Mouse (Mus musculus) adrenal gland, adult 8-10 months (tissue): Measurements from ENCODE around the gene Krt79. TPM values are rescaled to one million over a fixed set of nuclear protein-coding genes. Genes with fewer than 3 reads are reported as not detected.

Experiments
- DNase-seq: peaks from one replicate; pipeline ENCODE4 v3.0.0; 2022
- total RNA-seq, 4 experiments: library from RNA; stranded (reverse); gene quantifications; 2 replicates each; pipeline ENCODE4 v1.2.4; 2022

The Krt79 gene
- 1 to 10 TPM in 1 of 4 experiments, under 1 TPM in 3; 0.37 to 2.0 (median 0.57) TPM for total RNA-seq

DNA sequence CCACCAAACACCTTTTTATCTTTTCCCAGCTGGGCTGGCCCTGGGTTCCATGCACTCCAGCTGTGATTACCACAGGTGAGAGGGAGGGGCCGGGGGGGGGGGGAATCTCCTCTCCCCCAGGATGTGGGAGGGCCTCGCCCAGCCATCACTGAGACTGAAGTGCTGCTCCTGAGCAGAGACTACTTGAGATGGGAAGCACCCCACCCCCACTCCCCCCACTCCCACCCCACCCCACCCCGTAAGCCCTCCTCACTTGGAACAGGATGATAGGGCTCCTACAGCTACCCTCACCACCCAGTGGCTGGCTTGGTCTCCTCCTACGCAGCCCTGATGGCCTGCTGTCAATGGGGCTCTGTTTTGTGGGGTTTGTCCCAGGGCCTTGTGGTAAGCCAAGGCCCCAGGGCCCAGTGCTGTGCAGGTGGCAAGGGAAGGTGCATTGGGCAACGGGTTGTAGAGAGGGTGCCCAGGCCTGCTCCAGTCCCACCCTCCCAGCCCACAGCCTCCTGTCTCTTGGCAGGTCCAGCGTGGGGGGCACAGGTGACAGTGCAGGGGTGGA is at the start of gene Krt79:
Gene Krt79, minus strand, starts transcription at position 51 of the 556 bp plus-strand sequence.
- DNase-seq: no peak

DNA sequence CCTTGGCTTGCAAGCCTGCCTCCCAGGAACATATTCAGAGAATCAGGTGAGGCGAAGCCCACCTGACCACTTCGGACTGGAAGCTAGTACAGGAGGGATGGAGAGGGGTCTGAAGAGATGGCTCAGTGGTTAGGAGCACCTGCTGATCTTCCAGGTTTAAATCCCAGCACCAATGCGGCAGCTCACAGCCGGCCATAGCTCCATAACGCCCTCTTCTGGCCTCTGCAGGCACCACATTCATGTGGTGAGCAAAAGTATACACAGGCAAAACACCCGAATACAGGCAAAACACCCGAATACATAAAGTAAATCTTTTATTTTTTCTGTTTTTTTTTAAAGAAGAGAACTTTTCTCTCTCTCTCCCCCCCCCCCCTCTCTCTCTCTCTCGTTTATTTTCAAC is 48.6 kb upstream of the Krt79 start:
- DNase-seq: no peak

DNA sequence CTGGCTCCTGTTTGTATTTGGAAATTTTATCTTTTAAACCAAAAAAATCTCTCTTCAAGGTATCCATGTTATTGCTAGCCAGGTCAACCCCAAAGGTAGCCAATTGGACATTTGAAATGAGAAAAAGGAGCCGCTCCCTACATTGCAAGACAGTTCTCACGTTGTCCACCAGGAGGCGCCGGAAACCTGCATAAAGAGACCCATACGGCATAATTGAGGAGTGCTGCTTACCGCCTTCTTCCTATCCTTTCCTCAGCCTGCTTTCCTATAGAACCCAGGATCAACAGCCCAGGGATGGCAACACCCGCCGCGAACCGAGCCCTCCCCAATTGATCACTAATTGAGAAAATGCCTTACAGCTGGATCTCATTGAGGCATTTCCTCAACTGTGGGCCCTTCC is 48.0 kb upstream of the Krt79 start:
- DNase-seq: peak; percentile 61

DNA sequence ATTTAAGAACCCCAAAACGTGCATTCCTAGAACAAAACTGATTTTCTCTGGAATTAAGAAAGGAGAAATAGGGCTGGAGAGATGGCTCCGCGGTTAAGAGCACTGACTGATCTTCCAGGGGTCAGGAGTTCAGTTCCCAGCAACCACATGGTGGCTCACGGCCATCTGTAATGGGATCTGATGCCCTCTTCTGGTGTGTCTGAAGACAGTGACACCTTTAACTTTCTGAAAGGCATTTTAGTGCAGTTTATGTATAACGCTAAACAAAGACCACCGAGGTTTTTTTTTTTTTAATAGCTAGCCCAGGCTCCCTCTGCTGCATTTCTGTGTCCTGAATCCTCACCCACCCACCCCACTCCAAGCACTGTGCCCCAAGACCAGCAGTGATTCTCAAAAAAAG is 44.6 kb upstream of the Krt79 start:
- DNase-seq: no peak

DNA sequence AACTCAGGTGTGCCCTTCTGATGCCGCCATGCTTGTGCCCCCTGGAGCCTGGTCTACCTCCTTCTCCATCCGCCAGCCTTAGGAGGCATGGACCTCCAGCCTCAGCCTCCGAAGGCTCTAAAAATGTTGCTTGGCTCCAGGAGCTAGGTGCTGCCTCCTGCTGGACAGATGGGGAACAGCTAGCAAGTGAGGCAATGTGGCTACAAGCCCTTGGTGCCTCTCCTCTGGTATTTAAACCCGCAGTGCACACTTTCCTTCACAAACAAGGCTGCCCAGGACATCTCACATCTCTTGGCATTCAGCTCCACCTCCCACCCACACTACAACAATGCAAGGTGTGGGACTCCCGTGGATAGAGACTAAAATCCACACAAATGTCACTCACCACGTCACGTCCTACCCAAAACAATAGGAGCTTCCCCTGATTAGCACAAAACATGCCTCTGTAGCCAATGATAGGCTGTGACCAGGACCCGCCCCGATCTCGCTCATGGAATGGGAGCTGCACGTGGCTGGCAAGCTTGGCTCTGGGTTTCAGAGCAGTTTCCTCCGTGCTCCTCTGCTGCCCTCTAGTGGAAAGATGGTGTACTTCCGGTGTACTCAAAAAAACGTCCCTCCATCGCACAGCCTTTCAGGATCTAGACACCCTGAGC is 44.0 kb upstream of the Krt79 start:
- peak; percentile 87 for DNase-seq

DNA sequence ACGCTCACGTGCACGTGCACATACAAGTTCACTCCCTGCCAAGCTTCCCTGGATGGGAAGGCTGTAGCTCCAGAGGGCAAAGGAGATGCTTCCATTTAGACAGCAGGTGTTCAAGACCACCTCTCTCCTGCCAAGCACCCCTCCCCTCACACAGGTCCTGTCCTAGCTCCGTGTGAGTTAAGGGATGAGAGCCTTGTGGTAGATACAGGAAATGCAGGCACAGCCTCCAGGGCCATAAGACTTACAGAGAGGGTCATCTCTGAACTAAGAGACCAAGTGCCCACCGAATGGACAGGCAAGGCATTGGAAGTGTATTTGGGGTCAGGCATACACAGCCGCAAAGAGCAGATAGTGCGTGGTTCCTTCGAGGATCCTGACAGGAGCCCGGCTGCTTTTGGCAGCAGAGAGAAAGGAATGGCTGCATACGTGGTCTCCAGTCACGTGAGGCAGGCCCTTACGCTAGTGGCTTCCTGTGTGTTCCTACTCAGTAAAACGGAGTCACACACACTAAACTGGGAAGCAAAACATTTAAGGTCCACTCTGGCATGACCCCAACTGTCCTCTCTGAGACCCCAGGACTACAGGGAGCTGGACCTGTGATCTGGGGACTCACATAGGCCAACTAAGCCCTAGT is 43.3 kb upstream of the Krt79 start:
- no peak for DNase-seq

DNA sequence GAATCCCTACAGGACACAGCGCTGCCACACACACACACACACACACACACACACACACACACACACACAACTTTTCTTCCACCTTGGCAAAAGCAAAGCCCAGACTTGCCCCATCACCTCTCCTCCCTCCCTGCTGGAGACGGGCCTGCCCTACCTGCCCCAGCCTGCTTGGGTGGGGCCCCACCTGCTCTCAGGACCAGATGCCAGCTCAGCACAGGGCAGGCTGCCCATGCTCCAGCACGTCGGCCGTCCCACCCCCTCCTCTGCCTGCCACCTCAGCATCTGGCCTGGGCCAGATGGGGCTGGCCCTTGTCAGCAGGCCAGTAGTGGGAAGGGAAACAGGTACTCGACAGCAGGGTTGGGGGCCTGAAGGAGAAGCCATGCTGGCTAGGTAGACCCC is 40.7 kb upstream of the Krt79 start:
- DNase-seq: no peak

DNA sequence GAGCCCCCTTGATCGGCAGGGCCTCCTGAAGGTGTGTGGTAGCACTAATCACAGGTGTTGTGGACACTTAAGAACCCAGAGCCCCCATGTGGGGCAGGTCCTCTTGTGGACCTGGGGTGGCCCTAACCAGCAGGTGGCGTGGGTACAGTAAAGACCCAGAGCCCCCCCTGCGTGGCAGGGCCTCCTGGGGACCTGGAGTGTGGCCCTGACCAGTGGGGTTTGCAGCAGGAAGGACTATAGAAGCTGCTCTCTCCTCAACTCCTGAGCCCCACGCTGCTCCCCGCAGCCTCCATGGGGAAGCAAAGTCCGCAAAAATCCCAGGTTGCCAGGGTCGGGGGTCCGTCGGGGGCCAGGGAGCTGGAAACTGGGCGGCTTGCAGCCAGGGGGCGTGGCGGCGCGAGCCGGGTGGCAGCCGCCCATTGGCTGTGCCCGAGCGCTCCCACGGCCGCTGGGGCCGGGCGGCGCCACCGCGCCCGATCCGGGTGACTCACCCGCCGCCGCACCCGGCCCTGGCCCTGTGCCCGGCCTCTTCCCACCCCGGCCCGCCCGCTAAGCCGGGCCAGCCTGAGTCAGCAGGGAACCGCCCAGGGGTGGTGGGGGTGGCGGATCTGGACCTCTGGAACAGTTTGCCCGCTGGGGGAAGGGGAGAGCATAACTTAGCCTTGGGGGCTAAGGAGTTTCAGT is 37.1 kb upstream of the Krt79 start:
- peak; percentile 90 for DNase-seq

DNA sequence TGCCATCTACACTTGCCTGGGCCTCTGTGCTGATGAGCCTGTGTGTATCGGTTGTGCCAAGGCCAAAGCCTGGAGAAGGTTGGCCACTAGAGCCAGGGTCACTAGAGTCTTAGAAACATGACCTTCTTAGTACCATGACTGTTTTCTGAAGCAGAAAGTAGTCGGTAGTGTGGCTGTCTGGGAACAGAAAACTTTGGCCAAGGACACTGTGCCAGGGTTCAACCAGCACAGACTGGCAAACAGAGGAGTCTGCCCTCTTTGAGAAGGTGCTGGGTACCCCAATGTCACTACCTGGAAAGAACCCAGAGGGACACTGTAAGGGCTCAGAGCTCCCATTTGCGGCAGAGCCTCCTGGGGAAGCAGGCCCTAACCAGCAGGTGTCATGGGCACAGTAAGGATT is 36.5 kb upstream of the Krt79 start:
- peak; percentile 58 for DNase-seq

DNA sequence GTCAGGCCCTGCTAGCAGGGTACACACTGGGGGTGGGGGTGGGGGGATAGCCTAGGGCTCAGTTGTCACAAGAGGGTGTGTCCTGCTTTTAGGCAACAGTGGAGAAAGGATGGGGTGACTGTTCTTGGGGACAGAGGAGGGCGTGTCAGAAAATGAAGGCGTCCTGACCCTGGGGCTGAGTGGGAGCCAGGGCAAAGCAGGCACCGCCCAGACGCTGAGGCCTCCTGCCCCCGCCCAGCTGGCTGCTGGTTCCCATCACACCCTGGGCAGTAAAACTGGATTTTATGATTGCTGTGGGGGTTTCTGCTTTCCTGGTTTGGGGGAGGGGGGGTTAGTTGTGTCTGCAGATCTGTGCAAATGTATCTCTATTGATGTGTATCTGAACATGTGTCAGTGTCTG is 35.9 kb upstream of the Krt79 start:
- DNase-seq: no peak

DNA sequence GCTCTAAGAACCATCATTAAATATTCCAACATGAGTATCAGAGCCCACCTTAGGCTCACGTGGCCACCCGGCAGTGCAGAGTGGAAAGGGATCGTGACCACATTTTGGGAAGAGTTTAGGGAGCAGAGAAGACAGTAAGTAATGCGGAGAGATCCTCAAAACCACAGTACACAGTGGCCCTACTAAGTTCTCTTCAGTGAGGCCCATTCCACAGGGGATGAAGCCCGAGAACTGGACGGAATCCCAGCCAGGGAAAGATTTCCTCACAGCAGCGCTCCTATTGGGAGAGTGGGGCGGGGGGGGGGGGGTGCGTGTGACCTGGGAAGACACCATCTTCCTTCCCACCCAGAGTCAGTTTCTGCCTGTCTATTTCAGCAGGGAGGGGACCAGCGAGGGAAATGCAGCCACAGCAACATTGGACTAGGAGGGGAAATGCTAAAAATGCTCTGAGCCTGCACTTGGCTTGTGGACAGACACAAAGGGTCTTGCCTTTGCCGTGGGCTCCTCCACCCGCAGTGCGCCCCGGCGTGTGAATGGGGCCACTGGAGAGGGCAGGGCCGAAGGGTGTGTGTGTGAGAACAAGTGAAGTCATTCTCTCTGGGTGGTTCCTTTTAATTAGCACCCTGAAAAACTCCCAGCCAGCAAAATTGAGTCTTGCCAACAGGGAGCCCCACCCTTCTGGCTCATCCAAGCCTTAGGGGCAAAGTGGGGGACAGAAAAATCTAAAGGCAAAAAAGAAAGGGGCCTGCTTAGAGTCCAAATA is 34.1 kb upstream of the Krt79 start:
- DNase-seq: no peak

DNA sequence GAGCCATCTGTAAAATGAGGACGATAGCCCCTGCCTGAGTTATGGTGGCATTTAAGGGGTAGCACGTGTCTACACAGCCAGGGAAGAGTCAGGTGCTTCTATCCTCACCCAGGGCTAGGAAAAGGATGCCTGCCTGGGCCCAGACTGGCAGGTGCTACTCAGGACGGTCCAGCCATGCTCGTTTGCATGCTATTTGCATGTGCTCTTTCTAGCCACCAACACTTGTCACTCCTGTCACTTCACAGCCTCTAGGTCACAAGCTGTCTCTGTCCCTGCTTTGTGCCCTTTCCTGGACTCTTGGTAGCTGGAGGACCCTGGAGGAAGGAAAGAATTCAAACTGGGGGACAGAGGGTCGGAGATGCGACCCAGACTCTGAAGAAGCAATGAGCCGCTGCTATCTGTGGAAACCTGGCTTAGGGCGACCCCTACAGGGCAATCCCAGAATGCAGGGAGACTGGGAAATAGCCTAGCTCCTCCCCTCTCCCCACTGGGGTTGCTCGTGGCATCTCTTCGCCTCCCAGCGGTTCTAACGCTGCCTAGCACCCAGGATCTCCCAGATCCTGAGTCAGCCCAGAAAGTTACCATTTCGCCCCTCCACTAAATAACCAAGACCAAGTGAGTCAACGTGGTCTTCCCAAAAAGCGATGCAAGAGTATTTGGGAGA is 33.4 kb upstream of the Krt79 start:
- DNase-seq: peak; percentile 86

DNA sequence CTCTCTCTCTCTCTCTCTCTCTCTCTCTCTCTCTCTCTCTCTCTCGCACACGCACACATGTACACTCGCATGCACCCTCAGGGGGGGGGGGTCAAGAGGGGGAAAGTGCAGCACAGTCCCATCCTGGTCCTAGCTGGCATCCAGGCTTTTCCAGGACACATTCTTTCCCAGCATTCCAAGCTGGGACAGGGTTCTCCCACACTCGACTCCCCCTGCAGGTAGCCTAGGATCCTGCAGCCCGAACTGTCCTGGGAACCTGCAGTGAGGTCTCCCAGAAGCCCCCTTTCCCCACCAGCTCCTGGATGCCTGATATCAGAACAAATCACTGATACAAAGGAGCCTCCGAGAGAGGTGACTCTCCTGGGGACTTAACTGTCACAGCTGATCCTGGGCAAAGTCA is 30.4 kb upstream of the Krt79 start:
- DNase-seq: no peak

DNA sequence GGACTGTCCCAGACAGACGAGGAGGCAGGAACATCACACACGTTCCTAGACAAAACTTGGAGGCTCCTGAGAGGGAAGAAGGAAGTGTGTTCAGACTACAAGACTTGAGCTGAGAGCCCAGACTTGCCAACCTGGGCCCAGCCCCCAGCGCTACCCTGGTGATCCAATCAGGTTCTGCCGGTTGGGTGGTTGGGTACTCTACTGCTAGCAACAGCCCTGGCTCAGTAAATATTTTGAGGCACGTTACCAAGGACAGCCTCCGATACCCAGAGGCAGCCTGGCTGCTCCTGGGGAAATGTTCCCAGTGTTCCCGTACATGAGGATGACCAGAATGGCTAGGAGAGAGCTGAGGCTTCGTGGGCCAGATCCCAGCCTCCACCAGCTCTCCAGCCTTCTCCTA is 26.7 kb upstream of the Krt79 start:
- DNase-seq: no peak

DNA sequence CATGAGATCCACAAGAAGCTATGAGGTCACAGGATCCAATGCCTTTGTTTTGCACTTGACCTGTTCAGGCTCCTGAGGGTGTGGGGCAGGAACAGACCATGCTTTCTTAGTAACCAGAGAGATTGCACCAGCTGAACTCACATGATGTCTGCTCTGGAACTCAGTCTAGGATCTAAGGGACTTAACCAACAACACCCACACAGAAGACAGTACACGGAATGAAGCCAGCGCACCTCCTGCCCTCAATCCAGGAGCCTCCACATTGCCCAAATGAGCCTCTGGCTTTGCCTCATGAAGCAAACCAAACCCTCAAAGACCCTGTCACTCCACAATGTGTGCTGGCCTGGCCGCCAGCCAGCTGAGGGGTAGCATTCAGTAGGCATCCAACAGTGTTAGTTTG is 18.8 kb upstream of the Krt79 start:
- no peak for DNase-seq

DNA sequence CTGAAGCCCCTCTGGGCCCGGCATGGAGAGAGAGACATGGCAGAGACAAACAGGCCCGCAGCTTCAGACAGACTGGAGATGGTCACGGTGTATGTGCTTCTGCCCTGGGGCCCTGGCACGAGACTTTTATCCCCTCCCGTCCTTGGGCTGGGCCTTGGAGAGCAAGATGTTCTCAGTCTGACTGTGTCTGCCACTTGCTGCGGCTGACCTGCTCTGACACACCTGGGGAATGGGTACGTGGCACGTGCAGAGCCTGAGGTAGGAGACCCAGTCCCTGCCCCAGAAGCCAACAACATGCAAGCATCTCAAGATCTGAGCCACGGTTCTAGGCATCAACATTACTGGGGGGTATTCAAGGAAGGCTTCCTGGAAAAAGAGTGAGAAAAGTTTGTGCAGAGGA is 14.1 kb upstream of the Krt79 start, which contains the start of gene Krt78:
Gene Krt78, minus strand, starts transcription at position 101 of the 400 bp plus-strand sequence.
- DNase-seq: no peak

DNA sequence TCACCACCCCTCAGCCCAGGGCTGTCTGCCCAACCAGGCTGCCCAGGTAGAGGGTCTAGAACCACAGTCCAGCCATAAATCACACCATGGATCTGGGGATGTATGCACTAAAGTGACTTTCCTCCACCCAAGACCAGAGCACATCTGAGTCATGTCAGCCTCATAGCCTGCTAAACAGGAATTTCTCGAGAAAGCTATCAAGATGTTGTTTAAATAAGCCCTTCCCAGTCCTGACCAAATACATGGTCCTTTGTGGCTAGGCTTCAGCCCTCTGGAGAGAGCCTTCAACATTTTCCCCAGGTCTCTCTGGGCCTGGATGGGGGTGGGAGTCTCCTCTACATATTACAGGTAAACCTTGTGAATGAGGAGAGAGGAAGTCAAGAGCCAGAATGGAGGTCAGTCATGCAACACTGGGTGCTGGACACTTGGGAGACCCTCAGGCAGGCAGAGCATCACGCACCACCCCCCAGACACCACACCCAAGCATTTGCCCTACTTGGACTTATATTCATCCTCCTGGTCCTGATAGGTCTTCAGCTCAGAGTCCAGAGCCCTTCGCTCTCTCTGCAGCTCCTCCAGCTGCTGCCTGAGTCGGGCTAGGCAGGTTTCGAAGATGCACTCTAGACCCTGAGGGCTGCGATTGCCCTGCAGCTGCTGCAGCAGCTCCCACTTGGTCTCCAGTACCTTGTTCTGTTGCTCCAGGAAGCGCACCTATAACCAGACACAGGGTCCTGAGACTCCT is 12.8 kb upstream of the Krt79 start:
- DNase-seq: no peak

DNA sequence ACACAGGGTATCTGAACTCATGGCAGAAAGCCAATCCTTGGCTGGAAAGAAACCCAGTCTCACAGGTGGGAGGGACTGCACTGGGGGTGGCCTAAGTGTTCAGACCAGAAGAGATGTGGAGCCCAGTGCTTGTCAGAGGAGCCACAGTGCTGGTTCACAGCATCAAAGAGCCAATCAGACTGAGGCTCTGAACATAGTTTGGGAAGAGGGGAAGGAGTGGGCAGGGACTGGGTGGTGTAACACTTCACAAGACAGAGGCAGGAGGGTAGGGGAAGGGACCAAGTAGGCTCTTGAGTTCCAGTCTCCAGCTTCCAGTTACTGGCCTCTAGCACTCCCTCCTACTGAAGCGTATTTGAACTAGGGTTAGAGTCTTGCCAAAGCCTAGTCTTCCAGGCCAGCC is 5.3 kb upstream of the Krt79 start:
- no peak for DNase-seq

DNA sequence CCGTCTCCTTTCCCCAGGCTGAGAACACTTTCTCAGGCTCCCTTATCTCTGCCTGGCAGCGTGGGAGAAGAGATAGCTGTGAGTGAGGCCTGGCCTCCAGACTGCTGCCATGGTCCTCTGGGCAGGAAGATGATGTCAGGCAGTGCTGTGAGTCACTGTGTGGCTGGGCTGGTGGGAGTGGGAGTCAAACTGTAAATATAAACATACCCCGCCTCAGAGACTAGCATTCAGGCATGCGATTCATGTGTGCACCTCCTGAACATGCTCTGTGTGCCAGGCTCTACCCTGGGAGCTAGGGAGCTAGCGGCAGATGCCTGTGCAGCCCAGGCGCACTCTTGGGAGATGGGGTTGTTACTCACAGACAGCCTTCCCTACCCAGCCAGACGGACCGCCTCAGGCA is 1.8 kb upstream of the Krt79 start:
- DNase-seq: no peak

DNA sequence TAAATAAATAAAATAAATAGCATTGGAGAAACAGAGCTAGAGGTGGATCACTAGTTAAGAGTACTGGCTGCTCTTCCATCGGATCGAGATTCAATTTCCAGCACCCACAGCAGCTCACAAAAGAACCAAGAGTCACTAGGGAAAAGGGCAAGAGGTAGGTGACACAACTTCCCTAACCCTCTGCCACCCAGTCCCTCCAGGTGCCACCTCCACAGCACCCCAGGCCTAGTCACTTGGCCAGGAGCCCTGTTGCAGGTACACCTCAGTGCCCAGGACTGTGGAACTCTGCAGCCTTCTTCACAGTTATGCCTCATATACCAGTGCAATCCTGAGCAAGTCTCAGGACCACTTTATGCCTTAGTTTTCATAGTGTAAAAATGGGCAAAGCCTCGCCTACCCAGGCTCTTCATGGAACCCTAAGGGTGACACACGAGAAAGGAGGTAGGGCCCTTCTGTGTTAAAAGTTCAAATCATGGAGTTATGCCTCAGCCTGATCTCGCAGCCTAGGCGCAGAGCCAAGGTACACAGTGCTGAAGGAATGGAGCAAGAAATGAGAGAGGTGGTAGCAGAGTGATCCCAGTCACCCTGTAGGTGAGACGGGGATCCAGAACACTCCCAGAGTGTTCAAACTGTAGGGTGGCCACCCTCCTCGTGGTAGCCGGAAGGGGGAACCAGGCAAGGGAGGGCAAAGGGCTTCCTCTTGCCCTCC is 1.4 kb downstream of the Krt79 start:
- DNase-seq: no peak

DNA sequence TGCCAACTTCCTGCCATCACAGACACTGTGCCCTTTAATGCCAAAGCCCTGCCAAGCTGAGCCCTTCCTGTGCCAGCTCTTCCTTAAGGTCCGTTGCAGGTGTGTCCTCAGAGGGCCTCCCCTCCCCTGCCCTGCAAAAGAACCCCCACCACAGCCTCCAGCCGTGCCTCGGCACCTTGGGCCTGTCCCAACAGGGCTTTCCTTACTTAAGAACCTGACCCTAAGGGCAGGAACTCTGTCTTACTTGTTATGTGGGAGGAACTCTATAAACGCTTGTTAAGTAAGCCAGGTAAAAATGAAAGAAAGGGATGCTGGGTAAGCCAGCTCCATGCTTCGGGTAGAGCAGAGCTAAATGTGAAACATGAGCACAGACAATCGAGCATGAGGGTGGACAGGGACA is 7.1 kb downstream of the Krt79 start:
- no peak for DNase-seq
